Mouse (Mus musculus) hindbrain, postnatal 0 days (tissue): ENCODE measurements around the gene Helt. TPM values are rescaled to one million over a fixed set of nuclear protein-coding genes. Genes with fewer than 3 reads are reported as not detected.

Experiments used
- ATAC-seq: fragments of 200-750 bp; cut with Nextera tagmentation; 2 replicates; pipeline ENCODE4 v1.8.0; 2017; ENCODE audit warnings: mild to moderate bottlenecking, moderate TSS enrichment, moderate library complexity
- DNase-seq: peaks from one replicate; pipeline ENCODE4 v3.0.0-alpha.2; 2015; ENCODE audit warnings: low spot score
- H3K27ac ChIP-seq: fragments of 300-500 bp; sonication (generic); 2 replicates; pipeline ENCODE4 v1.5.1; 2014; ENCODE audit warnings: mild to moderate bottlenecking
- H3K27me3 ChIP-seq: fragments of 300-500 bp; sonication (generic); 2 replicates; pipeline ENCODE4 v1.6.1; 2014; ENCODE audit warnings: low read length, mixed read lengths; ENCODE audit not compliant: insufficient read depth
- H3K36me3 ChIP-seq: fragments of 300-500 bp; sonication (generic); 2 replicates; pipeline ENCODE4 v1.6.1; 2014; ENCODE audit warnings: low read length, mixed read lengths; ENCODE audit not compliant: insufficient read depth
- H3K4me1 ChIP-seq: fragments of 300-500 bp; sonication (generic); 2 replicates; pipeline ENCODE4 v1.6.1; 2014; ENCODE audit warnings: antibody characterized with exemption, low read length, mixed read lengths; ENCODE audit not compliant: insufficient read depth
- H3K4me2 ChIP-seq: fragments of 300-500 bp; sonication (generic); 2 replicates; pipeline ENCODE4 v1.6.1; 2014; ENCODE audit warnings: low read depth, mild to moderate bottlenecking, low read length, moderate library complexity, mixed read lengths
- H3K4me3 ChIP-seq: fragments of 300-500 bp; sonication (generic); 2 replicates; pipeline ENCODE4 v1.5.1; 2014; ENCODE audit warnings: low read length
- H3K9ac ChIP-seq: fragments of 300-500 bp; sonication (generic); replicated peaks from 2 replicates; pipeline ENCODE4 v1.6.1; 2014; ENCODE audit warnings: mild to moderate bottlenecking, low read length, moderate library complexity, mixed read lengths
- H3K9me3 ChIP-seq: fragments of 300-500 bp; sonication (generic); 2 replicates; pipeline ENCODE4 v1.6.1; 2016; ENCODE audit warnings: low read length, mixed read lengths
- CTCF ChIP-seq: IDR thresholded peaks from 2 replicates; pipeline ENCODE4 v1.5.1; 2016; ENCODE audit warnings: antibody characterized with exemption, control low read depth, low read depth
- WGBS: fragments of 180-500 bp; shearing (Covaris S2); extraction: QIAGEN DNeasy Blood & Tissue Kit; methylation state at CpG from one replicate; pipeline ENCODE4 v1.1.7; 2014; 5-methylcytosine and 5-hydroxymethylcytosine counted together
- polyA plus RNA-seq: library from polyadenylated mRNA; unstranded; fragments of >200 nt; fragmentation: Nextera tagmentation; extraction: Ambion mirVana; gene quantifications from 2 replicates; pipeline ENCODE4 v1.2.1, GENCODE M21; 2015
- total RNA-seq: library from RNA; depleted of rRNA; stranded (reverse); fragments of >200 nt; gene quantifications from 2 replicates; pipeline ENCODE4 v1.2.3, GENCODE M21; 2014

Gene Helt
- total and polyA plus RNA-seq, 2 experiments from 2014 or later, result 0.11 to 0.52 TPM

DNA sequence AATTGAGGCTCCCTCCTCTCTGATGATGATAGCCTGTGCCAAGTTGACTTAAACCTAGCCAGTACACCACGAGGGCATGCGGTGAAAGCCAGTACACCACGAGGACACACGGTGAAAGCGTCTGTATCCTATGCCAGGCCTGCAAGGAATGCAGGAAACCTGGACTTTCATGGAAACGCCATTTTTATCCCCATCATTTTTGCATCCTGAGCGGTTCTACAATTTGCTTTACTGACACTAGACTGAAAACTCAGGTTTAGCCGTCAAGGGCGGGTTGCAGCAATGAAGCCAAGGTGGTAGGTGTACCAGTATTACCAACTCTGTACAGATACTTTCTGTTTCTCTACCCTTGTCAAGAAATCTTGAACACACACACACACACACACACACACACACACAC, 7.7 kb upstream of the Helt start:
- H3K36me3 ChIP-seq, result no peaks in the 10 kb centered on the region
- 94% methylated on average over 9 of the region's 9 CpGs for WGBS
- H3K27ac ChIP-seq, result no peak overlapping the region
- DNase-seq, result no peak
- H3K4me3 ChIP-seq, result no peak overlapping the region
- ATAC-seq, result no peak
- no peak overlapping the region for H3K9ac ChIP-seq
- H3K4me2 ChIP-seq, result no peak overlapping the region
- TF ChIP-seq CTCF, result no peak
- 0 out of 2 replicates have a peak, but pooled peaks cover 3% of the 10 kb centered on the region for H3K27me3 ChIP-seq
- no peaks in the 10 kb centered on the region for H3K4me1 ChIP-seq
- H3K9me3 ChIP-seq, result no peaks in the 10 kb centered on the region

DNA sequence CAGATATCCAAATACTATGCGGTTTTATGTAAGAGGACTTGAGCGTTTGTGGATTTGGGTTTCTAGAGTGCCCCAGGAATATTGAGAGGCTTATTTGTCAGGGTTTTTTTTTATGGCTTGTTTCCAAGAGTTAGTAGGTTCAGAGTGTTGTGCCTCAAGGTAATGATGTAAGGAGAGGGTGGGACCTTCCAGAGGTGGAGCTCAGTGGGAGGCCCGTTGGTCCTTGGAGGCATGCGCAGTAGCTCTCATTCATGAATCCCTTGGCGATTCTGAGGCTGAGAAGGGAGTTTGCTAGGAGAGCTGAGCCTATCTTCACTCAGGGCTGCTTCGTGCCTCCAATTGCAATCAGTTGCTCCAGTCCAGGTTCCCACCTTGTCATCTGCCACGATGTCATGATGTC, 4.4 kb upstream of the Helt start:
- DNase-seq (no peak), ATAC-seq (no peak)
- no peaks in the 10 kb centered on the region for H3K9me3 ChIP-seq
- WGBS, result 29% methylated on average over 7 of the region's 7 CpGs
- no peak overlapping the region for H3K27ac ChIP-seq
- H3K9ac ChIP-seq, result no peak overlapping the region
- no peaks in the 10 kb centered on the region for H3K36me3 ChIP-seq
- no peak overlapping the region for H3K4me2 ChIP-seq
- H3K4me1 ChIP-seq, result no peaks in the 10 kb centered on the region
- no peak for TF ChIP-seq CTCF
- H3K27me3 ChIP-seq, result peaks cover 36% of the 10 kb centered on the region
- no peak overlapping the region for H3K4me3 ChIP-seq

GRCm38 (mm10) chr8:46296551-46296950, 2.1 kb upstream of the Helt start:
- no peaks in the 10 kb centered on the region for H3K9me3 ChIP-seq
- H3K4me2 ChIP-seq, result 0 out of 2 replicates have a peak overlapping the region, but pooled peaks have one; percentile 16
- no peak overlapping the region for H3K9ac ChIP-seq
- under 1% methylated on average over 11 of the region's 11 CpGs for WGBS
- no peak overlapping the region for H3K4me3 ChIP-seq
- no peak overlapping the region for H3K27ac ChIP-seq
- no peaks in the 10 kb centered on the region for H3K4me1 ChIP-seq
- no peak for TF ChIP-seq CTCF
- ATAC-seq (no peak), DNase-seq (no peak)
- H3K27me3 ChIP-seq, result peaks cover 59% of the 10 kb centered on the region
- no peaks in the 10 kb centered on the region for H3K36me3 ChIP-seq

GRCm38 (mm10) chr8:46295951-46296350, 1.5 kb upstream of the Helt start:
- peaks cover 65% of the 10 kb centered on the region for H3K27me3 ChIP-seq
- no peaks in the 10 kb centered on the region for H3K36me3 ChIP-seq
- DNase-seq (no peak), ATAC-seq (no peak)
- no peak overlapping the region for H3K4me3 ChIP-seq
- no peaks in the 10 kb centered on the region for H3K9me3 ChIP-seq
- TF ChIP-seq CTCF, result no peak
- 0 out of 2 replicates have a peak overlapping the region, but pooled peaks have one; percentile 16 for H3K4me2 ChIP-seq
- H3K9ac ChIP-seq, result no peak overlapping the region
- H3K4me1 ChIP-seq, result no peaks in the 10 kb centered on the region
- WGBS, result under 1% methylated on average over 8 of the region's 8 CpGs
- no peak overlapping the region for H3K27ac ChIP-seq

DNA sequence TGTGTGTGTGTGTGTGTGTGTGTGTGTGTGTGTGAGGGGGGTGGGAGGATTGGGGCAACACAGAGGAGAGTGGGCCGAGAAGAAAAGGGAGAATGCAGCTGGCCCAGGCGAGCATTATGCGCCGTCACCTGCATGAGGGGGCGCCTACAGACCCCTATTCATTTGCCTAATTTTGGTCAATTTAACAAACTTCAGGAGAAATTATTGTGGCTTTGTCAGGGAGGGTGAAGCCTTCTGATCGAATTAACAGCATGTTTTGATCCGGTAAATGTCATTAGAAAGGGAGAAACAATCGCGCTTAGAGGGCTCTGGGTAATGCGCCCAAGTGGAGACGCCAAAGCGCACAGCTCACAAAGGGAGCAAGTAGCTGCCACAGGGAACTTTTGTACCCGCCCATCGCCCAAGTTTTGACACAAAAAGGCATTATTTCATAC, 647 bp upstream of the Helt start:
- H3K9ac ChIP-seq, result no peak overlapping the region
- ATAC-seq (no peak), DNase-seq (no peak)
- no peaks in the 10 kb centered on the region for H3K9me3 ChIP-seq
- H3K4me3 ChIP-seq, result no peak overlapping the region
- H3K4me2 ChIP-seq, result no peak overlapping the region
- H3K4me1 ChIP-seq, result no peaks in the 10 kb centered on the region
- no peak for TF ChIP-seq CTCF
- H3K27ac ChIP-seq, result no peak overlapping the region
- under 1% methylated on average over 13 of the region's 14 CpGs for WGBS
- no peaks in the 10 kb centered on the region for H3K36me3 ChIP-seq
- peaks cover 73% of the 10 kb centered on the region for H3K27me3 ChIP-seq

DNA sequence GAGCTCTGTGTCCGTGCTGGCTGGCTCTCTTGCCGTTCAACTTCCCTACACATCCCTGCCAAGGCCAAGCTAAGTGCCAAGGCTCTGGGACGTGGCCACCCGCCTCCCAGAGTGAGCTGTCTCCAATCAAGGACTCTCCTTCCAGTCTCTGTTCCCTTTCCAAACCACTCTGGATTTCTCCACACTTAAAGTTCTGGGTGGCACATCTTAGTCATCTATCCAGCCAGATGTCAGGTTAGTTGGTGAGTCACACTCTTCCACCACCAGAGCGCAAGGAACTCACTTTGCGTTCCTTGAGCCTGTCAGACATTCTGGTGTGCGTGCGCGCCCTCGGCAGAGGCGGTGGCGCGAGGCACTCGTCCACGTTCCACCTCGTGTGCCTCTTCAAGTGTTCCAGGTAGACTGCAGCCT, 725 bp downstream of the Helt start:
- ATAC-seq, result no peak
- no peak for TF ChIP-seq CTCF
- Histone ChIP-seq H3K36me3 (no peaks in the 10 kb centered on the region), H3K4me1 (no peaks in the 10 kb centered on the region), H3K4me2 (0 out of 2 replicates have a peak overlapping the region, but pooled peaks have one; percentile 39), H3K9me3 (no peaks in the 10 kb centered on the region), H3K27ac (no peak overlapping the region), H3K9ac (no peak overlapping the region), H3K27me3 (peaks cover 80% of the 10 kb centered on the region), H3K4me3 (peak overlapping the region; percentile 11; the same call in 1 of the 2 replicates)
- under 1% methylated on average over 16 of the region's 16 CpGs for WGBS
- DNase-seq, result no peak

DNA sequence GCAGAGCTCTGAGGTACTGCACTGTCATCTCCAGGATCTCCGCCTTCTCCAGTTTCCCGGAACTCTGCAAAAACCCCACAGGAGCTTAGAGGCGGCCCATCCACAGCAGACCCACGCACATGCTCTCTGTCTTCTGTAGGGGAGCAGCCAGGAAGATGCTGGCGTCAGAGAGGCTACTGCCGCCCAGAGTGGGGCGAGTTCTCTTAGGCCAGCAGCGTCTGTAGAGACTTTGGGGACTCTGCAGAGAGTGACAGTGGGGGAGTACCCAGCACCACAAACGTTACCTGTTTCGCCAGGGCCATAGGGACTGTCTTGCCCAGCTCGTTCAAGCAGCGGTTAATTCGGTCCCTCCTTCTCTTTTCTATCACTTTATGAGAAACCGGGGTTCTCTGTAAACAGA, 1.3 kb downstream of the Helt start:
- WGBS, result 2% methylated on average over 14 of the region's 14 CpGs
- ATAC-seq (no peak), DNase-seq (no peak)
- H3K36me3 ChIP-seq, result no peaks in the 10 kb centered on the region
- no peaks in the 10 kb centered on the region for H3K4me1 ChIP-seq
- H3K4me2 ChIP-seq, result no peak overlapping the region
- no peak overlapping the region for H3K4me3 ChIP-seq
- no peak for TF ChIP-seq CTCF
- no peak overlapping the region for H3K9ac ChIP-seq
- no peaks in the 10 kb centered on the region for H3K9me3 ChIP-seq
- H3K27me3 ChIP-seq, result peaks cover 80% of the 10 kb centered on the region
- no peak overlapping the region for H3K27ac ChIP-seq
